ENCODE assay signal across 9 mouse cellular contexts in the genomic region with DNA sequence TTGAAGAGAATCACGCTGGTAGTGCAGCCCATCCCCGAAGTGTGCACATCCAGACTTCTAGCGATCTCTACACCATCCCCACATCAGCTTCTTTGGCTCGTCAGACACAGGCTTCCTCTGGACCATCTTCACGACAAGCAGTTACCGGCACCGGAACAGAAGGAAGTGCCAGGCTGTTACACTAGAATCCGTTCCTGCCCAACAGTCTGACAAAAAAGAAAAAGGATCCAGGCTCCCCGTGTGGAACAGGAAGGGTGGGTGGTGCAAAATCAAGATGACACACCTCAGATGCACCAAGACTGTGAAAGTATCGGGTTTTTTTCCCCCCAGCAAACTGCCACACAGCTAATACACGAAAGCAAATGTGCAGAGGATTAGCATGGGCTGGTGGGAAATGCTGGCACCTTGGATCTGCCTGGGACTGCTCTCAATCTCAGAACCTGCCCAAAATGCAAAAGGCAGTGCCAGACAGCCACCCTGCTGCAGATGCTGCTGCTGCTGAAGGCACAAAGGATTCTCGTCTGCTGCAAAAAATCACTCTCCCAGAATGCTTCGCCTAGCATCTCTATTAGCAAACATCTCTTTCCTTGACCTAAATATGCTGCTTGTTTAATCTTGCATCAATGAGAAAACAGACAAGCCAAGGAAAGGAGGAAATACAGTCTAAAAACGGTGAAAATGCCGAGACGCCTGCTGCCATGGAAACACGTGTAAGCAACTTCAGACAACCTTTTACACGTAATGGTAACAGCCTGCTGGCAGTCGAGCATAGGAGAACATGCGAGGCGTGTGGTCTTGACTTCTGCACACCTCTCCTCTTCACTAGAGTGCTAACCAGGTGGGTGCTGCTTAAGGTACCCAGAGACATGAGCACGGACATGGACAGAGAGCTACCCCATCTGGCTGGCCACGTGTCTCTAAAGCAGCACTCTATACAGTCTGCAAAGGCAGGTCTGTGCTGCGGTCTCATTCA. TPM values are rescaled to one million over a fixed set of nuclear protein-coding genes. Genes with fewer than 3 reads are reported as not detected.
DNase-seq lines count a peak whose midpoint lies in the region; ATAC-seq and TF ChIP-seq lines count a peak whose summit lies in the region.
"Had no signal": no experiment of that assay in that cellular context is flagged by ENCODE, and none has a peak within 500 bp of the region (broad histone marks: within the 10 kb centered on the region; RNA-seq: fewer than 3 reads in every experiment).

No protein-coding gene starts in this region.

- H3K9me3 ChIP-seq in midbrain, embryonic 10.5 days (replicated peaks), result no peaks in the 10 kb centered on the region
- H3K9me3 ChIP-seq in midbrain, embryonic 11.5 days (ENCODE audit: control insufficient read depth, low read length), result no peaks in the 10 kb centered on the region
- H3K9me3 ChIP-seq in forebrain, postnatal 0 days (ENCODE audit: low read length), result no peaks in the 10 kb centered on the region
- H3K9me3 ChIP-seq: heart, embryonic 10.5 days had no signal

- no peak overlapping the region for H3K4me2 ChIP-seq in midbrain, embryonic 11.5 days
- peak overlapping the region; percentile 52 for H3K4me2 ChIP-seq in forebrain, postnatal 0 days (ENCODE audit: low read depth)

- H3K4me1 ChIP-seq in midbrain, embryonic 10.5 days, result peaks cover 3% of the 10 kb centered on the region; the same call in 1 of the 2 replicates
- H3K4me1 ChIP-seq in midbrain, embryonic 11.5 days (ENCODE audit: control insufficient read depth, insufficient read depth, low read length), result no peaks in the 10 kb centered on the region
- peaks cover 5% of the 10 kb centered on the region for H3K4me1 ChIP-seq in forebrain, postnatal 0 days (ENCODE audit: insufficient read depth)

- H3K36me3 ChIP-seq in midbrain, embryonic 10.5 days, result no peaks in the 10 kb centered on the region
- H3K36me3 ChIP-seq in midbrain, embryonic 11.5 days (ENCODE audit: control insufficient read depth, insufficient read depth, low read length), result no peaks in the 10 kb centered on the region
- H3K36me3 ChIP-seq in forebrain, postnatal 0 days (ENCODE audit: insufficient read depth), result no peaks in the 10 kb centered on the region
- H3K36me3 ChIP-seq: heart, embryonic 10.5 days had no signal

- no peak overlapping the region for H3K9ac ChIP-seq in midbrain, embryonic 11.5 days (ENCODE audit: low read length)
- H3K9ac ChIP-seq in forebrain, postnatal 0 days, result peak overlapping the region; percentile 67

- intact Hi-C loops in heart, postnatal 10 days (cut with DNase I), result no loop called here

- no peak for DNase-seq in midbrain, embryonic 10.5 days (ENCODE audit: low spot score)
- no peak for DNase-seq in midbrain, embryonic 11.5 days (ENCODE audit: low spot score, missing footprints)
- peak; percentile 84 for DNase-seq in forebrain, postnatal 0 days
- peak; percentile 46 to 51 for DNase-seq in layer of hippocampus, postnatal 14 days (ENCODE audit: low spot score in 2 of 2)
- DNase-seq in right cerebral cortex, postnatal 25 days, result peak; percentile 67
- no peak for DNase-seq in heart, postnatal 10 days
- no peak for DNase-seq in spleen, postnatal 10 days (ENCODE audit: low spot score in 2 of 2)

- H3K4me3 ChIP-seq in midbrain, embryonic 10.5 days, result no peak overlapping the region
- no peak overlapping the region for H3K4me3 ChIP-seq in midbrain, embryonic 11.5 days (ENCODE audit: low read depth, low read length)
- H3K4me3 ChIP-seq in forebrain, postnatal 0 days (ENCODE audit: low read depth, low read length), result peak overlapping the region; percentile 42
- H3K4me3 ChIP-seq: heart, embryonic 10.5 days had no signal

- H3K27me3 ChIP-seq in midbrain, embryonic 10.5 days (ENCODE audit: low read depth, poor library complexity, severe bottlenecking), result no peaks in the 10 kb centered on the region
- H3K27me3 ChIP-seq in midbrain, embryonic 11.5 days (ENCODE audit: control insufficient read depth, insufficient read depth, low read length), result no peaks in the 10 kb centered on the region
- no peaks in the 10 kb centered on the region for H3K27me3 ChIP-seq in forebrain, postnatal 0 days (ENCODE audit: insufficient read depth, low read length)

- no peak for ATAC-seq in midbrain, embryonic 11.5 days (ENCODE audit: low FRiP score)
- peak; percentile 76 for ATAC-seq in forebrain, postnatal 0 days

- 0 out of 2 replicates have a peak, but pooled peaks have one; percentile 3 for TF ChIP-seq CTCF in forebrain, postnatal 0 days (IDR thresholded peaks at IDR 0.05; ENCODE audit: low read depth)

- H3K27ac ChIP-seq in midbrain, embryonic 10.5 days (replicated peaks), result peak overlapping the region; percentile 4; the same call in 1 of the 2 replicates
- H3K27ac ChIP-seq in midbrain, embryonic 11.5 days (ENCODE audit: low read depth, low read length), result no peak overlapping the region
- peak overlapping the region; percentile 95 for H3K27ac ChIP-seq in forebrain, postnatal 0 days (ENCODE audit: low read depth, low read length)
- H3K27ac ChIP-seq: heart, embryonic 10.5 days; macrophage had no signal

- WGBS in midbrain, embryonic 10.5 days, result 75% methylated on average over 24 of the region's 24 CpGs
- WGBS in midbrain, embryonic 11.5 days, result 75% methylated on average over 24 of the region's 24 CpGs
- 33% methylated on average over 24 of the region's 24 CpGs for WGBS in forebrain, postnatal 0 days

RNA-seq across cellular contexts. Expression of a gene that starts 58.9 kb away (rescaled TPM):
- polyA plus RNA-seq in midbrain, embryonic 10.5 days (2016; fragmentation: Nextera tagmentation; extraction: Ambion mirVana), result 2.1 and 3.4 TPM in 2 replicates
- polyA plus RNA-seq in midbrain, embryonic 11.5 days (2014; fragmentation: Nextera tagmentation; extraction: Ambion mirVana), result 4.1 and 4.2 TPM in 2 replicates
- total RNA-seq in forebrain, postnatal 0 days (2014; rRNA removed), result 87.2 and 94.1 TPM in 2 replicates
- polyA plus RNA-seq in forebrain, postnatal 0 days (2015; fragmentation: Nextera tagmentation; extraction: Ambion mirVana), result 12.8 and 14.2 TPM in 2 replicates
- 100 to 1,000 TPM; 256 to 267 TPM for total RNA-seq in layer of hippocampus, postnatal 14 days (2021)
- 10 to 100 TPM; 39.6 to 42.0 TPM for total RNA-seq in heart, postnatal 10 days (2021)

Comparison
In these comparisons a context has a peak if more than half of its experiments do, and no peak if none do; other contexts are left out.
1. DNase-seq: peak in forebrain, postnatal 0 days (single experiment), layer of hippocampus, postnatal 14 days (2 of 2) and right cerebral cortex, postnatal 25 days (single experiment); none in midbrain, embryonic 10.5 days (single experiment), midbrain, embryonic 11.5 days (single experiment), heart, postnatal 10 days (0 of 2) and spleen, postnatal 10 days (0 of 2).